Mouse (Mus musculus) heart, adult 9 months (tissue): Measurements from ENCODE around the gene Tulp2.

Source experiments
- DNase-seq, 2 experiments: peaks; one replicate each; pipeline ENCODE4 v3.0.0; 2022; ENCODE audit warnings: low spot score in 2 of 2

Tulp2 gene

GRCm38 (mm10) chr7:45553519-45553918 is 71.8 kb downstream of the Tulp2 start:
- DNase-seq: no peak

GRCm38 (mm10) chr7:45553990-45554389 is 72.3 kb downstream of the Tulp2 start:
- DNase-seq: no peak

GRCm38 (mm10) chr7:45554744-45555143 is 73.1 kb downstream of the Tulp2 start, which contains the start of gene Hsd17b14:
Gene Hsd17b14, plus strand, starts transcription at chr7:45554893.
- no peak for DNase-seq

- DNase-seq: peak; percentile 42 to 71
These were observed 74.1 kb downstream of the Tulp2 start for GRCm38 (mm10) chr7:45555787-45556186.

GRCm38 (mm10) chr7:45558907-45559306 is 77.2 kb downstream of the Tulp2 start:
- DNase-seq: no peak

- no peak for DNase-seq
These were observed 78.6 kb downstream of the Tulp2 start for GRCm38 (mm10) chr7:45560241-45560640.

- DNase-seq: peak; percentile 44 to 71
These were observed 79.4 kb downstream of the Tulp2 start for GRCm38 (mm10) chr7:45560843-45561623.

GRCm38 (mm10) chr7:45561624-45562520 is 80.2 kb downstream of the Tulp2 start:
- no peak for DNase-seq

- no peak for DNase-seq
These were observed 83.1 kb downstream of the Tulp2 start for GRCm38 (mm10) chr7:45564811-45565210.

GRCm38 (mm10) chr7:45565446-45565845 is 83.8 kb downstream of the Tulp2 start:
- DNase-seq: no peak

GRCm38 (mm10) chr7:45567112-45567779 is 85.6 kb downstream of the Tulp2 start:
- no peak for DNase-seq

- DNase-seq: peak; percentile 91 to 92
These were observed 86.3 kb downstream of the Tulp2 start for GRCm38 (mm10) chr7:45567780-45568516.

- DNase-seq: no peak
These were observed 87.2 kb downstream of the Tulp2 start for GRCm38 (mm10) chr7:45568601-45569473.

GRCm38 (mm10) chr7:45570103-45570741 is 88.5 kb downstream of the Tulp2 start, which contains the start of gene Bcat2:
Gene Bcat2, plus strand, starts transcription at chr7:45570153.
- DNase-seq: peak; percentile 73 to 76

- DNase-seq: no peak
These were observed 90.3 kb downstream of the Tulp2 start for GRCm38 (mm10) chr7:45571966-45572365.
